Mouse (Mus musculus) testis, adult 2 months (tissue): Measurements from ENCODE around the gene Cuedc1. TPM values are rescaled to one million over a fixed set of nuclear protein-coding genes. Genes with fewer than 3 reads are reported as not detected.
A peak's percentile ranks its signal among the peaks of the same experiment; 100 is the strongest.
"Not testable (repeated sequence)": the region's sequence is repeated elsewhere in the genome, so short reads cannot be mapped to it uniquely, and the experiment has no call there.

Source experiments
- H3K27ac ChIP-seq: fragments of 200-500 bp; 2 replicates; pipeline ENCODE4 v1.5.1; 2012; ENCODE audit warnings: low read depth, low read length; ENCODE audit not compliant: control insufficient read depth, insufficient read depth
- H3K27me3 ChIP-seq: fragments of 200-500 bp; 2 replicates; pipeline ENCODE4 v1.6.1; 2012; ENCODE audit warnings: mild to moderate bottlenecking, low read length, moderate library complexity; ENCODE audit not compliant: control insufficient read depth, insufficient read depth
- H3K36me3 ChIP-seq: fragments of 200-500 bp; 2 replicates; pipeline ENCODE4 v1.6.1; 2012; ENCODE audit warnings: mild to moderate bottlenecking, low read length; ENCODE audit not compliant: control insufficient read depth, insufficient read depth
- H3K4me1 ChIP-seq: fragments of 200-500 bp; 2 replicates; pipeline ENCODE4 v1.6.1; 2012; ENCODE audit warnings: low read length; ENCODE audit not compliant: control insufficient read depth, insufficient read depth
- H3K4me3 ChIP-seq: fragments of 200-500 bp; 2 replicates; pipeline ENCODE4 v1.5.1; 2012; ENCODE audit warnings: low read depth, mild to moderate bottlenecking, low read length, moderate library complexity, mixed read lengths; ENCODE audit not compliant: control insufficient read depth
- CTCF ChIP-seq: fragments of 200-500 bp; IDR thresholded peaks from 2 replicates; pipeline ENCODE4 v1.5.1; 2012; ENCODE audit warnings: low read depth, mild to moderate bottlenecking, inconsistent platforms, low read length, moderate library complexity; ENCODE audit not compliant: control insufficient read depth, insufficient read depth, insufficient replicate concordance
- POLR2A ChIP-seq: fragments of 200-500 bp; IDR thresholded peaks from 2 replicates; pipeline ENCODE4 v1.6.1; 2012; ENCODE audit warnings: low read depth, mild to moderate bottlenecking, inconsistent platforms, low read length, moderate library complexity; ENCODE audit not compliant: control insufficient read depth
- polyA plus RNA-seq: library from polyadenylated mRNA; depleted of rRNA; stranded (reverse); fragments of >200 nt; gene quantifications from 2 replicates; pipeline ENCODE4 v1.2.3, GENCODE M21; 2012

The Cuedc1 gene
- polyA plus RNA-seq, 1 experiment: 1.9 TPM

GRCm38 (mm10) chr11:88203712-88204532 lies 106.1 kb downstream of the Cuedc1 start, which contains the start of gene Mrps23:
Mrps23 (plus strand) TSS chr11:88204388.
- H3K36me3 ChIP-seq: no peaks in the 10 kb centered on the region; the same call in 1 of the 2 replicates
- H3K27me3 ChIP-seq: no peaks in the 10 kb centered on the region
- peaks cover 7% of the 10 kb centered on the region for H3K4me1 ChIP-seq
- peak within 1 kb of the TSS; percentile 88 for H3K4me3 ChIP-seq
- H3K27ac ChIP-seq: peak within 1 kb of the TSS; percentile 87
- TF ChIP-seq POLR2A: peak; percentile 77
- TF ChIP-seq CTCF: no peak

GRCm38 (mm10) chr11:88204593-88205368 lies 106.9 kb downstream of the Cuedc1 start:
- H3K27ac ChIP-seq: peak overlapping the region; percentile 39
- no peaks in the 10 kb centered on the region; the same call in 1 of the 2 replicates for H3K36me3 ChIP-seq
- peaks cover 7% of the 10 kb centered on the region for H3K4me1 ChIP-seq
- no peak for TF ChIP-seq CTCF
- TF ChIP-seq POLR2A: no peak
- H3K27me3 ChIP-seq: no peaks in the 10 kb centered on the region
- H3K4me3 ChIP-seq: peak overlapping the region; percentile 88

- not testable (repeated sequence) for H3K4me1 ChIP-seq, H3K27ac ChIP-seq, H3K36me3 ChIP-seq, H3K27me3 ChIP-seq, H3K4me3 ChIP-seq
Observed at GRCm38 (mm10) chr11:88206576-88206975, 108.7 kb downstream of the Cuedc1 start.

GRCm38 (mm10) chr11:88207697-88208096 lies 109.8 kb downstream of the Cuedc1 start:
- Histone ChIP-seq H3K27ac (no peak overlapping the region), H3K36me3 (no peaks in the 10 kb centered on the region; the same call in none of the 2 replicates), H3K4me1 (peaks cover 7% of the 10 kb centered on the region), H3K4me3 (no peak overlapping the region), H3K27me3 (no peaks in the 10 kb centered on the region)
- TF ChIP-seq POLR2A (no peak), CTCF (no peak)

GRCm38 (mm10) chr11:88211824-88212582 lies 114.1 kb downstream of the Cuedc1 start:
- no peak overlapping the region for H3K27ac ChIP-seq

DNA sequence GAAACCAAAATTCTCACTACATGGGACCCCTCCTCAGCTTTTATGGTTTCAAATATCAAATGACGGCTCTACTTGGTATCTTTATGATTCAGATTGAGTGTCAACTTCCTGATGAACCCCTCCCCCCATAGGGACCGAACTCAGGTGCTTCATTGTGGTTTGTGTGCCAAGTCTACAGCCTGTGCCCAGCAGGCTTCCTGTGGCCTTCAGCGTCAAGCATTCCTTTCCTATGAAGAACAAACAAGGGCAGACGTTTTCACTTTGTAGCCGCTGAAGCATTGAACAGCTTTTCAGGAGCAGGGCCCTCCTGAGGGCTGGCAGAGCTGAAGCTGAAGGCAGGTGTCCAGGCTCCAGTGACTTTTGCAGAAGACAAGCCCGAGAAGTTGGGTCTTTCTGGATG lies 115.9 kb downstream of the Cuedc1 start:
- H3K36me3 ChIP-seq: no peaks in the 10 kb centered on the region; the same call in none of the 2 replicates
- H3K4me1 ChIP-seq: peaks cover 18% of the 10 kb centered on the region
- H3K27me3 ChIP-seq: no peaks in the 10 kb centered on the region
- TF ChIP-seq CTCF: no peak
- no peak overlapping the region for H3K27ac ChIP-seq
- H3K4me3 ChIP-seq: no peak overlapping the region

More at GRCm38 (mm10) chr11:88211824-88212582, 114.1 kb downstream of the Cuedc1 start:
- no peaks in the 10 kb centered on the region; the same call in none of the 2 replicates for H3K36me3 ChIP-seq
- TF ChIP-seq CTCF (no peak), POLR2A (no peak)
- peaks cover 18% of the 10 kb centered on the region for H3K4me1 ChIP-seq
- no peaks in the 10 kb centered on the region for H3K27me3 ChIP-seq
- no peak overlapping the region for H3K4me3 ChIP-seq
